Mouse (Mus musculus): ENCODE data around the gene Efcab2.
A peak's percentile ranks its signal among the peaks of the same experiment; 100 is the strongest.

Efcab2 gene

GRCm38 (mm10) chr1:178485138-178485867, 79.4 kb downstream of the Efcab2 start:
- no peak for DNase-seq (ENCODE audit: low spot score in 2 of 2)

- DNase-seq (ENCODE audit: low spot score in 2 of 2) = no peak
Observed at GRCm38 (mm10) chr1:178485868-178486220, 80.0 kb downstream of the Efcab2 start.

GRCm38 (mm10) chr1:178486828-178487227, 80.9 kb downstream of the Efcab2 start:
- DNase-seq (ENCODE audit: low spot score in 2 of 2) = peak; percentile 26 to 37

GRCm38 (mm10) chr1:178489127-178489526, 83.2 kb downstream of the Efcab2 start:
- no peak for DNase-seq (ENCODE audit: low spot score in 2 of 2)

GRCm38 (mm10) chr1:178491733-178492132, 85.8 kb downstream of the Efcab2 start:
- no peak for DNase-seq (ENCODE audit: low spot score in 2 of 2)

- no peak for DNase-seq (ENCODE audit: low spot score in 2 of 2)
Observed at GRCm38 (mm10) chr1:178492493-178492892, 86.6 kb downstream of the Efcab2 start.

GRCm38 (mm10) chr1:178496186-178496585, 90.3 kb downstream of the Efcab2 start:
- no peak for DNase-seq (ENCODE audit: low spot score in 2 of 2)

- no peak for DNase-seq (ENCODE audit: low spot score in 2 of 2)
Observed at GRCm38 (mm10) chr1:178496841-178497240, 91.0 kb downstream of the Efcab2 start.

GRCm38 (mm10) chr1:178506938-178507337, 101.1 kb downstream of the Efcab2 start:
- DNase-seq (ENCODE audit: low spot score in 2 of 2) = no peak

- DNase-seq (ENCODE audit: low spot score in 2 of 2) = no peak
Observed at GRCm38 (mm10) chr1:178512323-178513031, 106.6 kb downstream of the Efcab2 start.

- DNase-seq (ENCODE audit: low spot score in 2 of 2) = no peak
Observed at GRCm38 (mm10) chr1:178513954-178514353, 108.1 kb downstream of the Efcab2 start.

GRCm38 (mm10) chr1:178515839-178516238, 110.0 kb downstream of the Efcab2 start:
- no peak for DNase-seq (ENCODE audit: low spot score in 2 of 2)

GRCm38 (mm10) chr1:178522389-178522788, 116.5 kb downstream of the Efcab2 start:
- DNase-seq (ENCODE audit: low spot score in 2 of 2) = no peak

- no peak for DNase-seq (ENCODE audit: low spot score in 2 of 2)
Observed at GRCm38 (mm10) chr1:178523152-178523551, 117.3 kb downstream of the Efcab2 start.

- DNase-seq (ENCODE audit: low spot score in 2 of 2) = peak; percentile 56 to 59
Observed at GRCm38 (mm10) chr1:178527185-178527546, 121.3 kb downstream of the Efcab2 start.

GRCm38 (mm10) chr1:178527547-178528361, 121.9 kb downstream of the Efcab2 start:
- DNase-seq (ENCODE audit: low spot score in 2 of 2) = peak; percentile 22 to 25

GRCm38 (mm10) chr1:178528431-178529351, 122.8 kb downstream of the Efcab2 start, which contains the start of gene Kif26b:
Gene Kif26b (plus strand): TSS chr1:178529125.
- DNase-seq (ENCODE audit: low spot score in 2 of 2) = peak; percentile 20 to 35

- DNase-seq (ENCODE audit: low spot score in 2 of 2) = peak in 1 of 2 experiments; percentile 6
Observed at GRCm38 (mm10) chr1:178529512-178530300, 123.8 kb downstream of the Efcab2 start.

- peak; percentile 72 to 78 for DNase-seq (ENCODE audit: low spot score in 2 of 2)
Observed at GRCm38 (mm10) chr1:178530301-178531078, 124.6 kb downstream of the Efcab2 start.

All from right cerebral cortex, postnatal 36 days (tissue).